Mouse (Mus musculus) lung, embryonic 16.5 days (tissue): ENCODE measurements at regions not wholly inside any gene's neighbourhood (a gene's known extent, or its start where the extent isn't known, plus 50 kb on each side); places are given as distances from the start of the nearest gene placed in this dataset.

Source experiments
- ATAC-seq: fragments of 200-750 bp; cut with Nextera tagmentation; 2 replicates; pipeline ENCODE4 v1.8.0; 2017; ENCODE audit warnings: low read depth, mild to moderate bottlenecking, moderate library complexity
- H3K27ac ChIP-seq: fragments of 300-500 bp; sonication (generic); 2 replicates; pipeline ENCODE4 v1.5.1; 2014; ENCODE audit warnings: mild to moderate bottlenecking, control low read depth, low read length
- H3K27me3 ChIP-seq: fragments of 300-500 bp; sonication (generic); 2 replicates; pipeline ENCODE4 v1.6.1; 2014; ENCODE audit warnings: low read depth, low read length, mixed read lengths; ENCODE audit not compliant: control insufficient read depth, insufficient read depth
- H3K36me3 ChIP-seq: fragments of 300-500 bp; sonication (generic); 2 replicates; pipeline ENCODE4 v1.6.1; 2014; ENCODE audit warnings: low read length; ENCODE audit not compliant: control insufficient read depth, insufficient read depth
- H3K4me1 ChIP-seq: fragments of 300-500 bp; sonication (generic); replicated peaks from 2 replicates; pipeline ENCODE4 v1.6.1; 2014; ENCODE audit warnings: low read length, mixed read lengths; ENCODE audit not compliant: control insufficient read depth, insufficient read depth
- H3K4me2 ChIP-seq: fragments of 300-500 bp; sonication (generic); 2 replicates; pipeline ENCODE4 v1.6.1; 2014; ENCODE audit warnings: low read depth, low read length, control low read depth
- H3K4me3 ChIP-seq: fragments of 300-500 bp; sonication (generic); 2 replicates; pipeline ENCODE4 v1.5.1; 2014; ENCODE audit warnings: mild to moderate bottlenecking, low read length, control low read depth
- H3K9ac ChIP-seq: fragments of 300-500 bp; sonication (generic); 2 replicates; pipeline ENCODE4 v1.6.1; 2014; ENCODE audit warnings: low read length, control low read depth
- H3K9me3 ChIP-seq: fragments of 300-500 bp; sonication (generic); 2 replicates; pipeline ENCODE4 v1.6.1; 2016; ENCODE audit warnings: low read length; ENCODE audit not compliant: control insufficient read depth
- WGBS: fragments of 180-500 bp; shearing (Covaris S2); extraction: QIAGEN DNeasy Blood & Tissue Kit; methylation state at CpG from one replicate; pipeline ENCODE4 v1.1.7; 2014; 5-methylcytosine and 5-hydroxymethylcytosine counted together

DNA sequence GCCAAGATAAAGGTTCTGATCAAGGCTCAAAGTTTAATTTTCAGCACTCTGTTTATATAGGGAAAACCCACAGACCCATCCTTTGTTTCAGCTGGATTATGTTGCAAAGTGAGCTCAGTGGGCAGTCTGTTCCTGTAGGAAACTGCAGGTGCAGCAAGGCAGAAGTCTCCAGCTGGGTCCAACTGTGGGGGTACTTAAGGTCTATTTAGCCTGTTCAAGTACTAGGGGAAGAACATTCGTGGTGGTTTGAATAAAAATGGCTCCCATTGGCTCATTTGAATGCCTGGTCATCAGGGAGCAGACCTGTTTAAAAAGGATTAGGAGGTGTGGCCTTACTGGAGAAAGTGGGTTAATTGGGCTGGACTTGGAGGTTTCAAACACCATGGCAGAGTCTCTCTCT lies 106.3 kb downstream of the 2410131K14Rik start:
- H3K4me3 ChIP-seq: no peak overlapping the region
- no peak overlapping the region for H3K4me2 ChIP-seq
- no peaks in the 10 kb centered on the region for H3K27me3 ChIP-seq
- H3K27ac ChIP-seq: no peak overlapping the region
- peaks cover 8% of the 10 kb centered on the region for H3K4me1 ChIP-seq
- no peaks in the 10 kb centered on the region for H3K36me3 ChIP-seq
- ATAC-seq: no peak
- H3K9me3 ChIP-seq: no peaks in the 10 kb centered on the region
- WGBS: 49% methylated on average over 1 of the region's 1 CpGs
- no peak overlapping the region for H3K9ac ChIP-seq

DNA sequence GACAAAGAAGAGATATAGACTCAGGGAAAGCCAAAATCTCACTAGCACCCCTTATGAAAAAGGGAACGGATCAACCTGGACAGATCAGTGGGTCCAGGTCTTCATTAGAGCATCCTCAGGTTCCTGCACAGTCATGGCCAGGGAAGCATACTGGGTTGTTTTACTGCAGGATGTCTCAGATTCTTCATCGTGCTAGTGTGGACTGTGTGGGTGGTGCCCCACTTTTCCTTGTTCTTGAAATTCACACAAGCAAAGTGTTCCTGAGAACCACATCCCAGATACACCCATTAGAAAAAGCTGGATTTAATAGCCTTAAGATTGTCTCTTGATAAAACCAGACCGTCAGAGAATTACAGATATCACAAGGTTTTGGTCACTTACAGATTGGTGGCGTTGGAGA lies 107.1 kb downstream of the 2410131K14Rik start:
- H3K27ac ChIP-seq: no peak overlapping the region
- H3K27me3 ChIP-seq: no peaks in the 10 kb centered on the region
- H3K9ac ChIP-seq: no peak overlapping the region
- H3K4me3 ChIP-seq: no peak overlapping the region
- no peaks in the 10 kb centered on the region for H3K36me3 ChIP-seq
- no peaks in the 10 kb centered on the region for H3K9me3 ChIP-seq
- no peak overlapping the region for H3K4me2 ChIP-seq
- ATAC-seq: no peak
- 86% methylated on average over 4 of the region's 4 CpGs for WGBS
- peaks cover 8% of the 10 kb centered on the region for H3K4me1 ChIP-seq

GRCm38 (mm10) chr5:118353061-118353460 lies 108.0 kb downstream of the 2410131K14Rik start:
- no peak for ATAC-seq
- 38% methylated on average over 6 of the region's 6 CpGs for WGBS
- peaks cover 8% of the 10 kb centered on the region for H3K4me1 ChIP-seq

GRCm38 (mm10) chr5:118353689-118354088 lies 108.7 kb downstream of the 2410131K14Rik start:
- H3K4me1 ChIP-seq: peaks cover 8% of the 10 kb centered on the region
- WGBS: 28% methylated on average over 9 of the region's 9 CpGs
- no peak overlapping the region for H3K27ac ChIP-seq
- ATAC-seq: no peak
- H3K36me3 ChIP-seq: no peaks in the 10 kb centered on the region
- H3K4me3 ChIP-seq: no peak overlapping the region
- no peak overlapping the region; the same call in 1 of the 2 replicates for H3K4me2 ChIP-seq
- no peak overlapping the region for H3K9ac ChIP-seq
- no peaks in the 10 kb centered on the region for H3K27me3 ChIP-seq
- H3K9me3 ChIP-seq: no peaks in the 10 kb centered on the region

More at GRCm38 (mm10) chr5:118353061-118353460, 108.0 kb downstream of the 2410131K14Rik start:
- no peaks in the 10 kb centered on the region for H3K36me3 ChIP-seq
- H3K9me3 ChIP-seq: no peaks in the 10 kb centered on the region
- no peak overlapping the region for H3K4me2 ChIP-seq
- no peak overlapping the region for H3K27ac ChIP-seq
- H3K9ac ChIP-seq: no peak overlapping the region
- H3K27me3 ChIP-seq: no peaks in the 10 kb centered on the region
- no peak overlapping the region for H3K4me3 ChIP-seq

GRCm38 (mm10) chr5:118354127-118354526 lies 109.1 kb downstream of the 2410131K14Rik start:
- peaks cover 8% of the 10 kb centered on the region for H3K4me1 ChIP-seq

DNA sequence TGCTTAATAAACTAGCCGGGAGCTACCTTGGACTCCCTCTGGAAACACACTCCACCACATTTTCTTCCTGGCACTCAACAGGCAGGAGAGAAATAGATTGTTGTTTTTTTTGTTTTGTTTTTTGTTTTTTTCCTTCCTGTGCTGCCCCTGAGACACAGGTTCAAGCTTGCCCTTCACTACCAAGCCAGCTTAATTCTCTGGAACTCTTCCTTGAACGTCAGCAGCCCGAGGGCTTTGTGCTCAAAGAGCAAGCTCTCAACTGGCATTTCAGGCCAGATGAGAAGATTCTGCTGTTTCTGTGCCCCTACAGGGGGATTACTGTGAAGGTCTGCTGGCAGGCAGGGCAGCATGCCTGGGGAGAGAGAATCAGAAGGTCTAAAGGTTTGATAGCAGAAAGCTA lies 109.8 kb downstream of the 2410131K14Rik start:
- ATAC-seq: no peak
- 36% methylated on average over 3 of the region's 3 CpGs for WGBS

More at GRCm38 (mm10) chr5:118354127-118354526, 109.1 kb downstream of the 2410131K14Rik start:
- Histone ChIP-seq H3K4me3 (no peak overlapping the region), H3K4me2 (no peak overlapping the region), H3K9me3 (no peaks in the 10 kb centered on the region), H3K27ac (no peak overlapping the region), H3K9ac (no peak overlapping the region), H3K36me3 (no peaks in the 10 kb centered on the region), H3K27me3 (no peaks in the 10 kb centered on the region)
- WGBS: 31% methylated on average over 5 of the region's 5 CpGs
- ATAC-seq: no peak; the same call in 1 of the 2 replicates

GRCm38 (mm10) chr5:118355287-118355686 lies 110.3 kb downstream of the 2410131K14Rik start:
- WGBS: 69% methylated on average over 5 of the region's 5 CpGs
- H3K27ac ChIP-seq: no peak overlapping the region; the same call in 1 of the 2 replicates

More for the DNA sequence above, 109.8 kb downstream of the 2410131K14Rik start:
- Histone ChIP-seq H3K9me3 (no peaks in the 10 kb centered on the region), H3K9ac (no peak overlapping the region), H3K4me1 (peaks cover 8% of the 10 kb centered on the region), H3K27ac (no peak overlapping the region; the same call in 1 of the 2 replicates), H3K4me3 (no peak overlapping the region), H3K36me3 (no peaks in the 10 kb centered on the region), H3K4me2 (no peak overlapping the region), H3K27me3 (no peaks in the 10 kb centered on the region)

GRCm38 (mm10) chr5:118355691-118356337 lies 110.8 kb downstream of the 2410131K14Rik start:
- Histone ChIP-seq H3K36me3 (no peaks in the 10 kb centered on the region), H3K4me1 (peaks cover 8% of the 10 kb centered on the region), H3K4me2 (no peak overlapping the region), H3K27ac (peak overlapping the region; percentile 29; the same call in 1 of the 2 replicates), H3K9me3 (no peaks in the 10 kb centered on the region), H3K27me3 (no peaks in the 10 kb centered on the region; the same call in 1 of the 2 replicates), H3K9ac (no peak overlapping the region), H3K4me3 (no peak overlapping the region)
- peak; percentile 67 for ATAC-seq
- 49% methylated on average over 11 of the region's 11 CpGs for WGBS

More at GRCm38 (mm10) chr5:118355287-118355686, 110.3 kb downstream of the 2410131K14Rik start:
- no peaks in the 10 kb centered on the region for H3K9me3 ChIP-seq
- no peak overlapping the region for H3K4me3 ChIP-seq
- no peaks in the 10 kb centered on the region for H3K36me3 ChIP-seq
- H3K4me1 ChIP-seq: peaks cover 8% of the 10 kb centered on the region
- no peak overlapping the region for H3K4me2 ChIP-seq
- H3K9ac ChIP-seq: no peak overlapping the region
- no peak for ATAC-seq
- H3K27me3 ChIP-seq: no peaks in the 10 kb centered on the region; the same call in 1 of the 2 replicates

GRCm38 (mm10) chr5:118359646-118360373 lies 114.8 kb downstream of the 2410131K14Rik start:
- Histone ChIP-seq H3K27me3 (peaks cover 4% of the 10 kb centered on the region; the same call in 1 of the 2 replicates), H3K4me3 (no peak overlapping the region), H3K4me2 (no peak overlapping the region), H3K4me1 (peaks cover 6% of the 10 kb centered on the region; the same call in 1 of the 2 replicates), H3K9ac (no peak overlapping the region), H3K36me3 (no peaks in the 10 kb centered on the region), H3K27ac (no peak overlapping the region), H3K9me3 (no peaks in the 10 kb centered on the region)
- 52% methylated on average over 13 of the region's 13 CpGs for WGBS
- no peak for ATAC-seq
